ENCODE assay signal across 12 mouse cellular contexts in genomic region chr15:27797480-27798155, GRCm38 (mm10).
DNase-seq lines count a peak whose midpoint lies in the region; ATAC-seq and TF ChIP-seq lines count a peak whose summit lies in the region.
"Had no signal": no experiment of that assay in that cellular context is flagged by ENCODE, and none has a peak within 500 bp of the region (broad histone marks: within the 10 kb centered on the region; RNA-seq: fewer than 3 reads in every experiment).

No protein-coding gene starts in this region.

- peaks cover 56% of the 10 kb centered on the region for H3K4me1 ChIP-seq in heart, embryonic 11.5 days (ENCODE audit: control insufficient read depth, insufficient read depth, low read length)
- H3K4me1 ChIP-seq in cortical plate, adult 2 months (ENCODE audit: control insufficient read depth, insufficient read depth, low read length), result peaks cover 31% of the 10 kb centered on the region
- peaks cover 36% of the 10 kb centered on the region for H3K4me1 ChIP-seq in forebrain, embryonic 16.5 days (replicated peaks; ENCODE audit: control insufficient read depth, insufficient read depth, low read length)
- peaks cover 26% of the 10 kb centered on the region for H3K4me1 ChIP-seq in midbrain, embryonic 10.5 days
- peaks cover 45% of the 10 kb centered on the region for H3K4me1 ChIP-seq in kidney, embryonic 15.5 days

- ATAC-seq in heart, embryonic 11.5 days (replicated peaks; ENCODE audit: insufficient number of reproducible peaks, low FRiP score, low TSS enrichment), result no peak
- ATAC-seq in forebrain, embryonic 16.5 days, result peak; percentile 81
- ATAC-seq in kidney, embryonic 15.5 days (replicated peaks; ENCODE audit: low FRiP score), result no peak

- no peaks in the 10 kb centered on the region for H3K9me3 ChIP-seq in heart, embryonic 11.5 days (replicated peaks; ENCODE audit: control insufficient read depth, low read length)
- H3K9me3 ChIP-seq in forebrain, embryonic 16.5 days (ENCODE audit: control insufficient read depth, low read length), result no peaks in the 10 kb centered on the region
- no peaks in the 10 kb centered on the region for H3K9me3 ChIP-seq in midbrain, embryonic 10.5 days (replicated peaks)
- no peaks in the 10 kb centered on the region for H3K9me3 ChIP-seq in kidney, embryonic 15.5 days (replicated peaks)
- H3K9me3 ChIP-seq: liver, embryonic 13.5 days had no signal

- peak overlapping the region; percentile 23; the same call in 1 of the 2 replicates for H3K27ac ChIP-seq in heart, embryonic 11.5 days (ENCODE audit: low read depth, low read length)
- H3K27ac ChIP-seq in cortical plate, adult 2 months (ENCODE audit: insufficient read depth, low read length), result peak overlapping the region; percentile 97
- peak overlapping the region; percentile 69 for H3K27ac ChIP-seq in forebrain, embryonic 16.5 days (ENCODE audit: low read length)
- peak overlapping the region; percentile 69 for H3K27ac ChIP-seq in midbrain, embryonic 10.5 days (replicated peaks)
- no peak overlapping the region for H3K27ac ChIP-seq in kidney, embryonic 15.5 days
- H3K27ac ChIP-seq: liver, embryonic 13.5 days had no signal

- intact Hi-C loops in heart, postnatal 10 days (cut with DNase I), result no loop called here

- H3K27me3 ChIP-seq in heart, embryonic 11.5 days (ENCODE audit: control insufficient read depth, insufficient read depth, low read length), result no peaks in the 10 kb centered on the region
- no peaks in the 10 kb centered on the region for H3K27me3 ChIP-seq in forebrain, embryonic 16.5 days (replicated peaks; ENCODE audit: control insufficient read depth, insufficient read depth, low read length)
- no peaks in the 10 kb centered on the region for H3K27me3 ChIP-seq in midbrain, embryonic 10.5 days (ENCODE audit: low read depth, poor library complexity, severe bottlenecking)
- H3K27me3 ChIP-seq in kidney, embryonic 15.5 days, result no peaks in the 10 kb centered on the region
- H3K27me3 ChIP-seq: liver, embryonic 13.5 days had no signal

- 0 out of 2 replicates have a peak, but pooled peaks cover 3% of the 10 kb centered on the region for H3K36me3 ChIP-seq in heart, embryonic 11.5 days (ENCODE audit: control insufficient read depth, insufficient read depth, low read length)
- H3K36me3 ChIP-seq in forebrain, embryonic 16.5 days (ENCODE audit: control insufficient read depth, insufficient read depth), result no peaks in the 10 kb centered on the region
- H3K36me3 ChIP-seq in midbrain, embryonic 10.5 days, result peaks cover 63% of the 10 kb centered on the region
- H3K36me3 ChIP-seq in kidney, embryonic 15.5 days, result peaks cover 55% of the 10 kb centered on the region

- H3K4me3 ChIP-seq in heart, embryonic 11.5 days (ENCODE audit: low read depth, low read length), result no peak overlapping the region
- H3K4me3 ChIP-seq in cortical plate, adult 2 months (ENCODE audit: insufficient read depth, low read length), result no peak overlapping the region
- H3K4me3 ChIP-seq in forebrain, embryonic 16.5 days (replicated peaks; ENCODE audit: low read length), result no peak overlapping the region
- no peak overlapping the region for H3K4me3 ChIP-seq in midbrain, embryonic 10.5 days
- no peak overlapping the region for H3K4me3 ChIP-seq in kidney, embryonic 15.5 days (replicated peaks)
- H3K4me3 ChIP-seq: liver, embryonic 13.5 days; myocyte had no signal

- 81% methylated on average over 20 of the region's 20 CpGs for WGBS in heart, embryonic 11.5 days (ENCODE audit: insufficient replicate concordance)
- 12% methylated on average over 20 of the region's 20 CpGs for WGBS in forebrain, embryonic 16.5 days
- WGBS in midbrain, embryonic 10.5 days, result 76% methylated on average over 20 of the region's 20 CpGs
- WGBS in kidney, embryonic 15.5 days, result 84% methylated on average over 20 of the region's 20 CpGs

- no peak for TF ChIP-seq POLR2A in cortical plate, adult 2 months (IDR thresholded peaks at IDR 0.05; ENCODE audit: extremely low read depth, insufficient read depth, low read length)

- DNase-seq in heart, postnatal 10 days, result no peak
- DNase-seq in midbrain, embryonic 10.5 days (ENCODE audit: low spot score), result no peak
- DNase-seq in natural killer cell, adult 2 months (ENCODE audit: low spot score in 2 of 2), result no peak
- DNase-seq in cerebellum, adult 11 months, result no peak
- DNase-seq: cerebellum, adult 11-12 months; kidney, postnatal 36 days; liver, embryonic 13.5 days had no signal

- H3K4me2 ChIP-seq in heart, embryonic 11.5 days, result no peak overlapping the region
- H3K4me2 ChIP-seq in forebrain, embryonic 16.5 days (ENCODE audit: low read length), result no peak overlapping the region
- H3K4me2 ChIP-seq in kidney, embryonic 15.5 days, result no peak overlapping the region
- H3K4me2 ChIP-seq: liver, embryonic 13.5 days had no signal

- no peak for TF ChIP-seq CTCF in cortical plate, adult 2 months (IDR thresholded peaks at IDR 0.05; ENCODE audit: extremely low read depth, insufficient read depth, low read length)

- H3K9ac ChIP-seq in heart, embryonic 11.5 days (ENCODE audit: low read depth, low read length), result no peak overlapping the region
- no peak overlapping the region for H3K9ac ChIP-seq in forebrain, embryonic 16.5 days (replicated peaks; ENCODE audit: low read depth, low read length)
- no peak overlapping the region for H3K9ac ChIP-seq in kidney, embryonic 15.5 days
- H3K9ac ChIP-seq: liver, embryonic 13.5 days had no signal
